8 mouse cellular contexts compared by ENCODE assay signal in genomic region chr17:32680404-32680803, GRCm38 (mm10). TPM values are rescaled to one million over a fixed set of nuclear protein-coding genes. Genes with fewer than 3 reads are reported as not detected.
A peak's percentile ranks its signal among the peaks of the same experiment; 100 is the strongest.
DNase-seq lines count a peak whose midpoint lies in the region; ATAC-seq lines count a peak whose summit lies in the region.

No protein-coding gene starts in this region.

- 0 out of 2 replicates have a peak, but pooled peaks cover 4% of the 10 kb centered on the region for H3K27me3 ChIP-seq in intestine, embryonic 14.5 days (replicated peaks; ENCODE audit: control insufficient read depth, insufficient read depth, low read length)
- no peaks in the 10 kb centered on the region for H3K27me3 ChIP-seq in intestine, embryonic 16.5 days (replicated peaks; ENCODE audit: control insufficient read depth, insufficient read depth, low read length)
- H3K27me3 ChIP-seq in embryonic facial prominence, embryonic 11.5 days (ENCODE audit: control insufficient read depth, insufficient read depth, low read length), result no peaks in the 10 kb centered on the region

- no peak overlapping the region for H3K27ac ChIP-seq in intestine, embryonic 14.5 days (ENCODE audit: low read depth)
- no peak overlapping the region for H3K27ac ChIP-seq in intestine, embryonic 16.5 days (ENCODE audit: low read length)
- H3K27ac ChIP-seq in embryonic facial prominence, embryonic 11.5 days (replicated peaks; ENCODE audit: low read depth, low read length), result no peak overlapping the region

- no peaks in the 10 kb centered on the region for H3K9me3 ChIP-seq in intestine, embryonic 14.5 days (ENCODE audit: control insufficient read depth, low read length)
- no peaks in the 10 kb centered on the region for H3K9me3 ChIP-seq in intestine, embryonic 16.5 days (ENCODE audit: control insufficient read depth, low read length)
- H3K9me3 ChIP-seq in embryonic facial prominence, embryonic 11.5 days (replicated peaks; ENCODE audit: control insufficient read depth, low read length), result no peaks in the 10 kb centered on the region

- ATAC-seq in intestine, embryonic 14.5 days (replicated peaks; ENCODE audit: low FRiP score, low TSS enrichment, low read depth), result no peak
- no peak for ATAC-seq in intestine, embryonic 16.5 days
- no peak for ATAC-seq in embryonic facial prominence, embryonic 11.5 days (replicated peaks; ENCODE audit: insufficient number of reproducible peaks, low FRiP score, low TSS enrichment, low read depth)
- ATAC-seq in activated CD4-positive, CD25-positive, alpha-beta regulatory T cell, adult 4 months, result no peak

- no peaks in the 10 kb centered on the region for H3K36me3 ChIP-seq in intestine, embryonic 14.5 days (ENCODE audit: control insufficient read depth, insufficient read depth, low read length)
- no peaks in the 10 kb centered on the region for H3K36me3 ChIP-seq in intestine, embryonic 16.5 days (ENCODE audit: control insufficient read depth, insufficient read depth, low read length)
- H3K36me3 ChIP-seq in embryonic facial prominence, embryonic 11.5 days (replicated peaks; ENCODE audit: control insufficient read depth, insufficient read depth, low read depth, low read length), result no peaks in the 10 kb centered on the region; the same call in 1 of the 2 replicates

- H3K4me3 ChIP-seq in intestine, embryonic 14.5 days (ENCODE audit: low read depth, low read length), result no peak overlapping the region
- H3K4me3 ChIP-seq in intestine, embryonic 16.5 days (ENCODE audit: low read length), result no peak overlapping the region
- no peak overlapping the region for H3K4me3 ChIP-seq in embryonic facial prominence, embryonic 11.5 days (ENCODE audit: low read depth, low read length)

- peak; percentile 64 for DNase-seq in intestine, embryonic 14.5 days (ENCODE audit: low spot score)
- DNase-seq in CD8-positive naive resting alpha-beta T cell, adult 2 months (ENCODE audit: low read depth in 2 of 2, low spot score in 2 of 2), result peak; percentile 37 to 47
- DNase-seq in ZHBTc4 (ENCODE audit: low read depth, low spot score), result peak; percentile 77
- peak; percentile 72 for DNase-seq in embryonic facial prominence, embryonic 11.5 days (ENCODE audit: low spot score)
- peak; percentile 15 to 30 for DNase-seq in left cerebral cortex, postnatal 10 days (ENCODE audit: extremely low spot score in 1 of 2, low spot score in 2 of 2)
- peak; percentile 60 for DNase-seq in retina, postnatal 1 day

- H3K4me1 ChIP-seq in intestine, embryonic 14.5 days (replicated peaks; ENCODE audit: control insufficient read depth, insufficient read depth, low read length), result no peaks in the 10 kb centered on the region
- 0 out of 2 replicates have a peak, but pooled peaks cover 4% of the 10 kb centered on the region for H3K4me1 ChIP-seq in intestine, embryonic 16.5 days (ENCODE audit: control insufficient read depth, insufficient read depth, low read length)
- no peaks in the 10 kb centered on the region for H3K4me1 ChIP-seq in embryonic facial prominence, embryonic 11.5 days (ENCODE audit: control insufficient read depth, insufficient read depth, low read length)

- 16% methylated on average over 2 of the region's 2 CpGs for WGBS in intestine, embryonic 14.5 days
- WGBS in intestine, embryonic 16.5 days, result 20% methylated on average over 2 of the region's 2 CpGs
- 28% methylated on average over 2 of the region's 2 CpGs for WGBS in embryonic facial prominence, embryonic 11.5 days

- no peak overlapping the region for H3K9ac ChIP-seq in intestine, embryonic 14.5 days (ENCODE audit: low read length)
- no peak overlapping the region for H3K9ac ChIP-seq in intestine, embryonic 16.5 days (ENCODE audit: low read depth, low read length)
- H3K9ac ChIP-seq in embryonic facial prominence, embryonic 11.5 days (replicated peaks; ENCODE audit: low read length), result no peak overlapping the region

- intact Hi-C loops in left cerebral cortex, postnatal 10 days (cut with DNase I), result loop anchor here (5.0 kb wide), 1 partner anchor 128 kb away; no protein-coding TSS in a partner anchor

- no peak overlapping the region for H3K4me2 ChIP-seq in intestine, embryonic 14.5 days (ENCODE audit: low read length)
- no peak overlapping the region for H3K4me2 ChIP-seq in intestine, embryonic 16.5 days (ENCODE audit: low read depth, low read length)
- H3K4me2 ChIP-seq in embryonic facial prominence, embryonic 11.5 days (ENCODE audit: low read depth, low read length), result no peak overlapping the region

RNA-seq across cellular contexts. Expression of gene Cyp4f15, which starts 5.0 kb away (rescaled TPM):
- 0.19 TPM in 1 of 2 replicates, not detected in the other for polyA plus RNA-seq in intestine, embryonic 14.5 days (2014; fragmentation: Nextera tagmentation; extraction: Ambion mirVana)
- 0.26 and 0.28 TPM in 2 replicates for polyA plus RNA-seq in intestine, embryonic 16.5 days (2015; fragmentation: Nextera tagmentation; extraction: Ambion mirVana)
- 0.27 TPM in 1 of 2 replicates, not detected in the other for polyA plus RNA-seq in embryonic facial prominence, embryonic 11.5 days (2014; fragmentation: Nextera tagmentation; extraction: Ambion mirVana)
- total RNA-seq in left cerebral cortex, postnatal 10 days (2021), result 1 to 10 TPM; 7.0 to 8.0 TPM
- polyA plus RNA-seq in activated CD4-positive, CD25-positive, alpha-beta regulatory T cell, adult 4 months (2017; shearing (Covaris generic)), result not detected

RNA-seq across cellular contexts. Expression of gene Cyp4f40, which starts 21.7 kb away (rescaled TPM):
- 3.3 and 4.7 TPM in 2 replicates for polyA plus RNA-seq in intestine, embryonic 14.5 days (2014; fragmentation: Nextera tagmentation; extraction: Ambion mirVana)
- 24.0 and 24.6 TPM in 2 replicates for polyA plus RNA-seq in intestine, embryonic 16.5 days (2015; fragmentation: Nextera tagmentation; extraction: Ambion mirVana)
- not detected in 2 replicates for polyA plus RNA-seq in embryonic facial prominence, embryonic 11.5 days (2014; fragmentation: Nextera tagmentation; extraction: Ambion mirVana)
- not detected for total RNA-seq in left cerebral cortex, postnatal 10 days (2021)
- not detected for polyA plus RNA-seq in activated CD4-positive, CD25-positive, alpha-beta regulatory T cell, adult 4 months (2017; shearing (Covaris generic))

RNA-seq across cellular contexts. Expression of gene Cyp4f37, which starts 59.3 kb away (rescaled TPM):
- polyA plus RNA-seq in intestine, embryonic 14.5 days (2014; fragmentation: Nextera tagmentation; extraction: Ambion mirVana), result 0.50 TPM in 1 of 2 replicates, not detected in the other
- not detected in 2 replicates for polyA plus RNA-seq in intestine, embryonic 16.5 days (2015; fragmentation: Nextera tagmentation; extraction: Ambion mirVana)
- not detected in 2 replicates for polyA plus RNA-seq in embryonic facial prominence, embryonic 11.5 days (2014; fragmentation: Nextera tagmentation; extraction: Ambion mirVana)
- not detected for total RNA-seq in left cerebral cortex, postnatal 10 days (2021)
- polyA plus RNA-seq in activated CD4-positive, CD25-positive, alpha-beta regulatory T cell, adult 4 months (2017; shearing (Covaris generic)), result not detected

Comparison
In these comparisons a context has a peak if more than half of its experiments do, and no peak if none do; other contexts are left out.
1. DNase-seq: peak in every context shown above with its lines; median percentile 77 in ZHBTc4; 72 in embryonic facial prominence, embryonic 11.5 days; 64 in intestine, embryonic 14.5 days; 60 in retina, postnatal 1 day; 42 in CD8-positive naive resting alpha-beta T cell, adult 2 months; 22 in left cerebral cortex, postnatal 10 days.